Mouse (Mus musculus): ENCODE measurements at regions not wholly inside any gene's neighbourhood (a gene's known extent, or its start where the extent isn't known, plus 50 kb on each side); places are given as distances from the start of the nearest gene placed in this dataset.

- no peak for DNase-seq
These were observed 517.8 kb upstream of the Tnp1 start for GRCm38 (mm10) chr1:73533526-73533925.

- DNase-seq: no peak
These were observed 516.6 kb upstream of the Tnp1 start for GRCm38 (mm10) chr1:73532316-73532715.

- DNase-seq: no peak
These were observed 516.1 kb upstream of the Tnp1 start for GRCm38 (mm10) chr1:73531831-73532230.

- DNase-seq: no peak
These were observed 514.6 kb upstream of the Tnp1 start for GRCm38 (mm10) chr1:73530326-73530725.

- no peak for DNase-seq
These were observed 512.9 kb upstream of the Tnp1 start for GRCm38 (mm10) chr1:73528623-73529022.

GRCm38 (mm10) chr1:73516441-73516840 lies 500.7 kb upstream of the Tnp1 start:
- no peak for DNase-seq

- DNase-seq: no peak
These were observed 500.1 kb upstream of the Tnp1 start for GRCm38 (mm10) chr1:73515781-73516180.

- DNase-seq: no peak
These were observed 498.1 kb upstream of the Tnp1 start for GRCm38 (mm10) chr1:73513822-73514221.

GRCm38 (mm10) chr1:73512836-73513235 lies 497.1 kb upstream of the Tnp1 start:
- DNase-seq: no peak

GRCm38 (mm10) chr1:73507071-73507754 lies 491.5 kb upstream of the Tnp1 start:
- peak; percentile 54 for DNase-seq

GRCm38 (mm10) chr1:73503611-73504010 lies 487.9 kb upstream of the Tnp1 start:
- DNase-seq: no peak

GRCm38 (mm10) chr1:73500671-73501070 lies 485.0 kb upstream of the Tnp1 start:
- DNase-seq: no peak

- no peak for DNase-seq
These were observed 480.5 kb upstream of the Tnp1 start for GRCm38 (mm10) chr1:73495971-73496749.

- no peak for DNase-seq
These were observed 466.2 kb upstream of the Tnp1 start for GRCm38 (mm10) chr1:73481956-73482355.

GRCm38 (mm10) chr1:73479349-73479920 lies 463.7 kb upstream of the Tnp1 start:
- DNase-seq: no peak

- no peak for DNase-seq
These were observed 444.9 kb upstream of the Tnp1 start for GRCm38 (mm10) chr1:73460598-73460997.

GRCm38 (mm10) chr1:73459754-73460534 lies 444.2 kb upstream of the Tnp1 start:
- no peak for DNase-seq

GRCm38 (mm10) chr1:73457261-73457660 lies 441.6 kb upstream of the Tnp1 start:
- DNase-seq: no peak

- DNase-seq: no peak
These were observed 440.8 kb upstream of the Tnp1 start for GRCm38 (mm10) chr1:73456359-73457062.

- no peak for DNase-seq
These were observed 428.6 kb upstream of the Tnp1 start for GRCm38 (mm10) chr1:73444216-73444890.

GRCm38 (mm10) chr1:73438385-73438784 lies 422.7 kb upstream of the Tnp1 start:
- DNase-seq: no peak
